24 mouse cellular contexts compared by ENCODE assay signal in the genomic region with DNA sequence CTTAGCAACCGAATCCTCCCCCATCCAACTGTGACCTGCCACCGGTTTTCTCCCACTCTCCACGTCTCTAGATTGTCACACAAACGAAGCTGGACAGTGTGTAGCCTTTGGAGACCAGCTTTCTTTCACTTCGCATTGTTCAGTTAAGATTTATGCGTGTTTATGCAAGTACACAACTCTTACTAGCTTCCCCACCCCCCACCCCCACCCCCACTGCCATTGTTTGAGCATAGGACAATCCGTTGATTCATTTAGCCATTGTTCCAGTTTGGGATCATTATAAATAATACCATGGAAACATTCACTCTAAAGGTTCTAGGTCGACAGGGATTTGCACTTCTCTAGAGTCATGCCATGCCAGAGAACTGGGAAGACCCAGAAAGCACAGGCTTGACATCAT. TPM values are rescaled to one million over a fixed set of nuclear protein-coding genes. Genes with fewer than 3 reads are reported as not detected.
DNase-seq lines count a peak whose midpoint lies in the region; ATAC-seq and TF ChIP-seq lines count a peak whose summit lies in the region.
"Had no signal": no experiment of that assay in that cellular context is flagged by ENCODE, and none has a peak within 500 bp of the region (broad histone marks: within the 10 kb centered on the region; RNA-seq: fewer than 3 reads in every experiment).

No protein-coding gene starts in this region.

- ATAC-seq in lung, embryonic 16.5 days (ENCODE audit: low read depth), result no peak
- ATAC-seq: activated CD4-positive, CD25-positive, alpha-beta regulatory T cell, adult 4 months; CD4-positive, CD25-positive, alpha-beta regulatory T cell, adult 4 months; forebrain, embryonic 14.5 days; forebrain, postnatal 0 days had no signal

- H3K27ac ChIP-seq in heart, adult 2 months, result peak overlapping the region; percentile 40
- H3K27ac ChIP-seq in lung, embryonic 16.5 days (ENCODE audit: low read length), result 0 out of 2 replicates have a peak overlapping the region, but pooled peaks have one; percentile 25
- H3K27ac ChIP-seq in brown adipose tissue, adult 24 weeks (replicated peaks; ENCODE audit: low read depth, low read length), result peak overlapping the region; percentile 57
- no peak overlapping the region for H3K27ac ChIP-seq in layer of hippocampus, adult 2 months
- H3K27ac ChIP-seq: forebrain, embryonic 10.5 days; heart, embryonic 13.5 days; hindbrain, embryonic 12.5 days; hindbrain, embryonic 15.5 days had no signal

- peaks cover 2% of the 10 kb centered on the region for H3K4me1 ChIP-seq in heart, adult 2 months (ENCODE audit: control insufficient read depth, insufficient read depth, low read length)
- H3K4me1 ChIP-seq in lung, embryonic 16.5 days (replicated peaks; ENCODE audit: control insufficient read depth, insufficient read depth, low read length), result no peaks in the 10 kb centered on the region
- H3K4me1 ChIP-seq in lung, adult 2 months (ENCODE audit: control insufficient read depth, insufficient read depth, low read length), result peaks cover 5% of the 10 kb centered on the region
- H3K4me1 ChIP-seq in brown adipose tissue, adult 24 weeks (ENCODE audit: control insufficient read depth, insufficient read depth, insufficient read length, low read length), result peaks cover 5% of the 10 kb centered on the region
- H3K4me1 ChIP-seq: forebrain, embryonic 10.5 days; heart, embryonic 13.5 days; hindbrain, embryonic 12.5 days; hindbrain, embryonic 15.5 days had no signal

- no peak overlapping the region for H3K9ac ChIP-seq in heart, adult 2 months (ENCODE audit: low read depth, low read length)
- no peak overlapping the region for H3K9ac ChIP-seq in lung, embryonic 16.5 days (ENCODE audit: low read length)
- H3K9ac ChIP-seq: forebrain, postnatal 0 days; heart, embryonic 13.5 days; hindbrain, embryonic 12.5 days; hindbrain, embryonic 15.5 days had no signal

- TF ChIP-seq POLR2A in heart, adult 2 months (IDR thresholded peaks at IDR 0.05; ENCODE audit: insufficient read depth, low read depth, low read length), result no peak
- no peak for TF ChIP-seq POLR2A in lung, adult 2 months (IDR thresholded peaks at IDR 0.05; ENCODE audit: borderline replicate concordance, extremely low read depth, low read depth, low read length)

- no peaks in the 10 kb centered on the region for H3K36me3 ChIP-seq in heart, adult 2 months (ENCODE audit: control insufficient read depth, insufficient read depth, low read length)
- no peaks in the 10 kb centered on the region for H3K36me3 ChIP-seq in lung, embryonic 16.5 days (ENCODE audit: control insufficient read depth, insufficient read depth, low read length)
- H3K36me3 ChIP-seq: forebrain, embryonic 10.5 days; heart, embryonic 13.5 days; hindbrain, embryonic 12.5 days; hindbrain, embryonic 15.5 days had no signal

- no peaks in the 10 kb centered on the region for H3K9me3 ChIP-seq in lung, embryonic 16.5 days (ENCODE audit: control insufficient read depth, low read length)
- H3K9me3 ChIP-seq: forebrain, embryonic 10.5 days; heart, embryonic 13.5 days; hindbrain, embryonic 12.5 days; hindbrain, embryonic 15.5 days had no signal

- H3K27me3 ChIP-seq in heart, adult 2 months (ENCODE audit: control insufficient read depth, insufficient read depth, low read length), result no peaks in the 10 kb centered on the region
- no peaks in the 10 kb centered on the region for H3K27me3 ChIP-seq in lung, embryonic 16.5 days (ENCODE audit: control insufficient read depth, insufficient read depth, low read depth, low read length)
- H3K27me3 ChIP-seq: heart, embryonic 13.5 days; hindbrain, embryonic 12.5 days; hindbrain, embryonic 15.5 days had no signal

- no peak for TF ChIP-seq EP300 in heart, adult 2 months (IDR thresholded peaks at IDR 0.05; ENCODE audit: insufficient read depth, low read depth, low read length)

- TF ChIP-seq CTCF in heart, adult 2 months (IDR thresholded peaks at IDR 0.05), result no peak
- TF ChIP-seq CTCF in lung, adult 2 months (IDR thresholded peaks at IDR 0.05; ENCODE audit: insufficient read depth, low read length), result no peak
- TF ChIP-seq CTCF in layer of hippocampus, adult 2 months (conservative IDR thresholded peaks at IDR 0.05), result no peak

- WGBS in heart, adult 2 months, result 43% methylated on average over 8 of the region's 8 CpGs
- WGBS in lung, embryonic 16.5 days, result 63% methylated on average over 8 of the region's 8 CpGs
- 46% methylated on average over 8 of the region's 8 CpGs for WGBS in lung, adult 2 months

- intact Hi-C loops in heart, adult 2 months (cut with DNase I), result no loop called here

- no peak for DNase-seq in heart, adult 2 months
- DNase-seq in heart, postnatal 4 days, result no peak
- DNase-seq in lung, adult 2 months, result no peak
- peak; percentile 49 for DNase-seq in R1 (ENCODE audit: low read depth, low spot score)
- no peak for DNase-seq in layer of hippocampus, adult 2 months (ENCODE audit: low spot score in 2 of 2)
- DNase-seq in spleen, postnatal 10 days (ENCODE audit: low spot score in 2 of 2), result no peak
- DNase-seq: adrenal gland, adult 8-10 months; adrenal gland, postnatal 25 days; cerebellum, adult 18-20 months; cerebellum, adult 9-10 months; cerebellum, postnatal 14 days; forebrain, postnatal 0 days; gastrocnemius, postnatal 36 days; heart, postnatal 14 days had no signal

- H3K4me2 ChIP-seq in lung, embryonic 16.5 days (ENCODE audit: low read depth, low read length), result no peak overlapping the region
- H3K4me2 ChIP-seq: heart, embryonic 13.5 days; hindbrain, embryonic 12.5 days; hindbrain, embryonic 15.5 days had no signal

- no peak overlapping the region for H3K4me3 ChIP-seq in heart, adult 2 months
- H3K4me3 ChIP-seq in lung, embryonic 16.5 days (ENCODE audit: low read length), result no peak overlapping the region
- no peak overlapping the region for H3K4me3 ChIP-seq in lung, adult 2 months (replicated peaks; ENCODE audit: extremely low read depth, low read depth, low read length)
- no peak overlapping the region for H3K4me3 ChIP-seq in brown adipose tissue, adult 24 weeks (ENCODE audit: insufficient read depth, low read depth, low read length)
- H3K4me3 ChIP-seq in layer of hippocampus, adult 2 months, result no peak overlapping the region
- H3K4me3 ChIP-seq: forebrain, embryonic 10.5 days; heart, embryonic 13.5 days; hindbrain, embryonic 12.5 days; hindbrain, embryonic 15.5 days had no signal

- H3K79me2 ChIP-seq in heart, adult 2 months (replicated peaks; ENCODE audit: control insufficient read depth, insufficient read depth, low read length), result no peaks in the 10 kb centered on the region

RNA-seq across cellular contexts. Expression of gene Clic5, which starts 7.0 kb away (rescaled TPM):
- 100 to 1,000 TPM; 128 to 171 TPM for total RNA-seq in heart, adult 2 months (2021)
- 33.2 and 61.4 TPM in 2 replicates for polyA plus RNA-seq in heart, adult 2 months (2012; rRNA removed)
- 10 to 100 TPM; 75.6 to 78.3 TPM for total RNA-seq in heart, postnatal 4 days (2021)
- polyA plus RNA-seq in lung, embryonic 16.5 days (2015; fragmentation: Nextera tagmentation; extraction: Ambion mirVana), result 24.8 and 29.1 TPM in 2 replicates
- polyA plus RNA-seq in lung, adult 2 months (2012; rRNA removed), result 82.3 and 122 TPM in 2 replicates
- 89.1 and 108 TPM in 2 replicates for polyA plus RNA-seq in brown adipose tissue, adult 24 weeks (2012; ENCODE audit: insufficient read depth, insufficient read length, missing spikeins)
- 1 to 10 TPM; 3.3 to 4.2 TPM for total RNA-seq in layer of hippocampus, adult 2 months (2021)
- total RNA-seq: MEL had no signal
